Comparison of ENCODE assay signal across 9 mouse cellular contexts in genomic region chr1:24137133-24137532, GRCm38 (mm10). TPM values are rescaled to one million over a fixed set of nuclear protein-coding genes. Genes with fewer than 3 reads are reported as not detected.
A peak's percentile ranks its signal among the peaks of the same experiment; 100 is the strongest.
DNase-seq lines count a peak whose midpoint lies in the region; ATAC-seq and TF ChIP-seq lines count a peak whose summit lies in the region.
"Had no signal": no experiment of that assay in that cellular context is flagged by ENCODE, and none has a peak within 500 bp of the region (broad histone marks: within the 10 kb centered on the region; RNA-seq: fewer than 3 reads in every experiment).

No protein-coding gene starts in this region.

- no peak for ATAC-seq in liver, embryonic 13.5 days (ENCODE audit: low read depth)
- no peak for ATAC-seq in monocyte, adult 5-6 weeks (replicated peaks; ENCODE audit: insufficient number of reproducible peaks, low FRiP score, low TSS enrichment, poor library complexity, severe bottlenecking)

- H3K9me3 ChIP-seq in liver, embryonic 13.5 days (replicated peaks): no peaks in the 10 kb centered on the region
- H3K9me3 ChIP-seq: heart, embryonic 13.5 days had no signal

- no peak overlapping the region for H3K27ac ChIP-seq in gastrocnemius, adult 2 months
- no peak overlapping the region for H3K27ac ChIP-seq in liver, embryonic 13.5 days
- H3K27ac ChIP-seq: heart, embryonic 13.5 days had no signal

- 3% methylated on average over 3 of the region's 3 CpGs for WGBS in liver, embryonic 13.5 days (ENCODE audit: insufficient replicate concordance)

- TF ChIP-seq CTCF in gastrocnemius, adult 2 months (IDR thresholded peaks at IDR 0.05): peak; percentile 94

- DNase-seq in A20 (ENCODE audit: low read depth, low spot score): peak; percentile 62
- peak; percentile 53 for DNase-seq in Muller cell, postnatal 12 days (ENCODE audit: inconsistent ontology term)
- peak; percentile 81 for DNase-seq in cerebellum, adult 8-10 months
- peak; percentile 47 for DNase-seq in gastrocnemius, adult 2 months
- peak; percentile 44 to 62 for DNase-seq in kidney, postnatal 25 days
- peak; percentile 5 for DNase-seq in liver, embryonic 13.5 days
- peak; percentile 49 for DNase-seq in right cerebral cortex, postnatal 14 days

- intact Hi-C loops in gastrocnemius, adult 2 months (cut with DNase I): loop anchor here (2.0 kb wide), 1 partner anchor 112 kb away; no protein-coding TSS in a partner anchor

- no peak overlapping the region for H3K4me2 ChIP-seq in liver, embryonic 13.5 days
- H3K4me2 ChIP-seq: heart, embryonic 13.5 days had no signal

- H3K36me3 ChIP-seq in liver, embryonic 13.5 days: no peaks in the 10 kb centered on the region
- H3K36me3 ChIP-seq: heart, embryonic 13.5 days had no signal

- H3K27me3 ChIP-seq in liver, embryonic 13.5 days: no peaks in the 10 kb centered on the region

- no peaks in the 10 kb centered on the region for H3K4me1 ChIP-seq in liver, embryonic 13.5 days (replicated peaks)

- no peak overlapping the region for H3K9ac ChIP-seq in liver, embryonic 13.5 days
- H3K9ac ChIP-seq: heart, embryonic 13.5 days had no signal

- no peak overlapping the region for H3K4me3 ChIP-seq in gastrocnemius, adult 2 months
- H3K4me3 ChIP-seq in liver, embryonic 13.5 days (replicated peaks): no peak overlapping the region
- H3K4me3 ChIP-seq: heart, embryonic 13.5 days had no signal

RNA-seq across cellular contexts. Expression of gene Fam135a, which starts 37.0 kb away (rescaled TPM):
- total RNA-seq in gastrocnemius, adult 2 months (2021): 10 to 100 TPM; 18.4 to 19.9 TPM
- polyA plus RNA-seq in liver, embryonic 13.5 days (2015; fragmentation: Nextera tagmentation; extraction: Ambion mirVana): 4.2 and 5.2 TPM in 2 replicates
- total RNA-seq in monocyte, adult 5-6 weeks (2017): 4.8 to 8.4 TPM (median 7.1 TPM) in 3 replicates

RNA-seq across cellular contexts. Expression of gene Col9a1, which starts 40.3 kb away (rescaled TPM):
- 1 to 10 TPM in 1 of 2 experiments, under 1 TPM in 1; 0.20 to 1.2 TPM for total RNA-seq in gastrocnemius, adult 2 months (2021)
- 0.12 and 0.35 TPM in 2 replicates for polyA plus RNA-seq in liver, embryonic 13.5 days (2015; fragmentation: Nextera tagmentation; extraction: Ambion mirVana)
- total RNA-seq in monocyte, adult 5-6 weeks (2017): not detected in 3 replicates

Comparison
In these comparisons a context has a peak if more than half of its experiments do, and no peak if none do; other contexts are left out.
1. DNase-seq: peak in every context shown above with its lines; median percentile 81 in cerebellum, adult 8-10 months; 62 in A20; 53 in Muller cell, postnatal 12 days; 53 in kidney, postnatal 25 days; 49 in right cerebral cortex, postnatal 14 days; 47 in gastrocnemius, adult 2 months; 5 in liver, embryonic 13.5 days.